Mouse (Mus musculus) kidney, adult 18-20 months (tissue): ENCODE measurements around the gene Uqcc3.
"Not testable (repeated sequence)": the region's sequence is repeated elsewhere in the genome, so short reads cannot be mapped to it uniquely, and the experiment has no call there.

Experiments used
- DNase-seq: peaks from one replicate; pipeline ENCODE4 v3.0.0; 2021

The Uqcc3 gene

DNA sequence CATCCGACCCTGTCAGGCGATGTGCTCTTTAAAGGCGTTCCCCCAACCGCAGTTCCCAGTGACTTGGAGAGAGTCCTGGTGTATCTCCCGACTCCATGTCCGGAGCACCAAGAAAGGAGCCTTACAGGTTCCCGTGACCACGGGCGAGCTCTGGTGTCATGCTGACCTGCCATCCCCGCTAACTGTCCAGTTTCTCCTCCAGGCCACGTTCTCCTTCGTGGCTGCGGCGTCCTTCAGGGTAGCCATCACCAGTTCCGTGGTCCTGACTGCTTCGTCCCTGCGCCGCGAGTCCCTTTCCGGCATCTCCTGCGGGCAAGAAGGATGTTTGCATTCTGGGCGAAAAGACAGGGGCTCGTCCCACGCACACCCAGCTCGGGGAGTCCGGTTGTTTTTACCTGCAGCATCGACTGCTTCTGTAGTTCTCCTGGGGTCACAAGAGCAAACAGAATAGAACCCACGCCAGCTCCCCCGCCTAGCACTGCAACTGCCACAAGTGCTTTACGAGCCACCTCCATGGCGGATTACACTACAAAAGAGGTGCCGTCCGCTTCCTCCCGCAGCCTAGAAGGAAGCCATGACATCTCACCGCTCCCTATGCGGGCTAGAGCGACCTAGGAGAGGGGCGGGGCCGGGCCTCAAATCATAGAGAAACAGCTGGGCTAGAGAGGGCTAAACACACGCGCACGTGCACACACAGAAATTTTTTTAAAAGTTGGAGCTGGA lies at the start of gene Uqcc3:
Gene Uqcc3 (minus strand): TSS at position 613 of the 723 bp plus-strand sequence.
- peak; percentile 91 for DNase-seq

DNA sequence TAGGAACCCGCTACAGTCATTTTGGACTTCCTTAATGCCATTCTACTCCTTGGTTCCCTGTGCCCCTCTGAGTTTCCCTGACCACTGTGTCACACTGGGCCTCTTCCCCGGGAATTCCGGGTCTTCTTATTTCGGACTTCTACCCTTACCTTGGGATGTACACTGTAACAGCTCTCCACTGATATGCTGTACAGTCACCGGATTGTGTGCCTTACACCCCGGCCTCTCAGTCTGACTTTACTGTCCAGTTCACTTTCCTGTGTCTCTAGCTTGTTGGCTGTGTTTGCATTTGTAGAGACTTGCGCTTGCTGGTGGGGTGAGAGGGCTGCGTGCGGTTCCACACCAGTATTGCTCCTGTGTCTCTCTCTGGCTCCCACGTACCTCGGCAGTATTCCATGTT lies 49.4 kb upstream of the Uqcc3 start:
- DNase-seq, result no peak

DNA sequence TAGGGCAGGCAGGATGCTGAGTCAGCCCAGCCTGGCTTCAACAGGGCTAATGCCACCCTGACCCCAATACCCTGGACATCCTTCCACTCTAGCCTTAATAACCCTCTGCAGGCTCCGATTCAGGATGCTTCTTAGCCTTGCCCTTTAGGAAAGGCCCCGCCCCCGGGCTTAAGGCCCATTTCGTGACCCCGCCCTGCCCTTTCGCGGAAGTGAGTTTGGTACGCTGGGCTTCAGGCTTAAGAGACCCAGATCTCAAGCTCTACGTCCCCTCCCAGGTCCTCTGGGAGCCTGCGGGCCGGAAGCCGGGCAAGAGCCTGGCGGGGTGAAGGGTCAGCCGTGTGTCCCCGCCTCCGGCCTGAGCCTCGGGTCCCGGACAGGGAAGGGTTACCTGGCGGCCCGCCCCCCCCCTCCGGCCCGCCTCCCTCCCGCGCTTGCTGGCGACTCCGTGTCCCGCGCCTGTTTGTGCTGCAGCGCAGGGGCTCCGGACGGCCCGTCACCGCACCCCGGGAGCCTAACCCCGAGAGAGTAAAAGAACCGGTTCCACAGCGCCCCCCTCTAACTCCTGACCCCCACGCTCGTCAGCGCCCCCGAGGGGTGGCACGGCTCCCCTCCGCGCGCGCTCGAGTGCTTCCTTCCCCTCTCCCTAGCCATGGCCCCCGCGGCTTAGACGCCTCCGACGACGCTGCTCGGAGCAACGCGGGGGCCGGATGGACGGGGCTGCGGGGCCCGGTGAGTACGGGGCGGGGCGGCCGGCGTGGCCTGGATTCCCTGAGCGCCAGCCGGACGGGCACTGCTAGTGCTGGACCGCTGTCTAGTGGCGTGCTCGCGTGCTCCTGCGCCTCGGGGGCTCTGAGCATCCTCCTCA lies 48.7 kb upstream of the Uqcc3 start, which contains the start of the genes Rom1 and Eml3:
Gene Rom1 (minus strand): TSS at position 133 of the 865 bp plus-strand sequence.
Gene Eml3 (plus strand): TSS at position 329 of the 865 bp plus-strand sequence.
- peak; percentile 95 for DNase-seq

DNA sequence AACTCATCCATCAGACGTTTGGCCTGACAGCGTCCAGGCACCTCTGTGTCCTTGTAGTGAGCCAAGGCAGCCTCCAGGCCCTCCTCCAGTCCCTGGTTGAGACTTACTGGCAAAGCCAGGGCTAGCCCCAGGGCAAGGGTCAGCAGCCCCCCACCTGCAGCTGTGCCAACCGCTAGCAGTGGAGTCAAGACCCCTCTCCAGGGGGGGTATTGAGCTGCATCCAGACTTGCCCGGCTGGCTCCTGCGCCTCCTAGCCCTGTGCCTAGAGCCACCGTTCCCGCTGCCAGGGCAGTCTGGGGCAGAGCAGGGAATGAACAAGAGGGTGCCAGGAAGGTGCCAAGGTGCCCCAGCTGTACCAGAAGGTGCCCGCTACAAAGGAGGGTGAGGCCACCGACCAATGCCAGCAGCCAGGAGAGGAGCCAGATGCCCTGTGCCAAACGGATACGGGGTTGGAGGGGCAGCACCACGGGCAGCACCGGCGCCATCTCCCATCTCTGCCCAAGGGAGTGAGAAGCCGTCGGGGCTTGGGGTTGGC lies 48.0 kb upstream of the Uqcc3 start:
- no peak for DNase-seq

DNA sequence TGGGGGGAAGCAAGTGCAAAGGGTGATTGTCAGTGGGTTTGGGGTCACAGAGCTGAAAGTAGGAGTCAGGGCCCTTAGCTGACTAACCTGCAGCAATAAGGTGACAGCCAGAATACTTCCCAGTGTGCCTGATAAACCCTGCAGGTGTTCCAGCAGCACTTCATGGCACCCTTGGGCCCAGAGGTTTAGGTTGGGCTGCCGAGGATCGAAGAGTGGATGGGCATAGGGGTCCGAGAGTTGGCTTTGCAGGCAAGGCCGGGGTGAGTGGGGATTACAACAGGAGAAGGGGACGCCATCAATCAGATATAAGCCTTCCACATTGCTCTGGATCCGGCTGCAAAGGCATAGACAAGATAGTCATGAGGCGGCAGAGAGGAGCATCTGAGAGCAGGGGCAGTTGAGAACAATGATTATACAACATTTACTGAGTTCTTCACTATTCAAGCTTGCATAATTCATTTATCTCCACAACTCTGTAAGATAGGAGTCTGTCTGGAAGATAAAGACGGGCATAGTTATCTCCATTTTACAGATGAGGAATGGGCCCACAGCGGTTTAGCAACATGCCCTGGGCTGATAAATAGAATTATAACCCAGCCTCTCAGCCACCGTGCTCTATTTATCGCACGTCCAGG lies 47.3 kb upstream of the Uqcc3 start:
- no peak for DNase-seq

DNA sequence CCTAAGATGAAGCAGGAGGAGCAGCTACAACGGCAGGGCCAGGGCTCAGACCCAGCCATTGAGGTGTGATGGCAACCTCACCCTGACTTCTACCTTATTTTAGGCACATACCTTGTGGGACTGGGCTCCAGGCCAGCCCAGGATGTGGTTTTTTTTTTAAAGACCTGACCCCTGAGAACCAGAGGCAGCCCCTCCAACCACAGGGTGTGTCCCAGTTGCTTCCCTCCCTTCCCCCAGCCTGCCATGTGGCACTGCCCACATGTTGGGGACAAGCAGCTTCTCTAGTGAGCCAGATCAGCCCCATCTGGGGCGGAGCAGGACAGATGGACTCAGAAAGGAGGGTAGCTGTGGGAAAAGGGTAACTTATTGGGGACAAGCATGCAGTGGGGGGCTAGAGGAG lies 46.0 kb upstream of the Uqcc3 start:
- no peak for DNase-seq

DNA sequence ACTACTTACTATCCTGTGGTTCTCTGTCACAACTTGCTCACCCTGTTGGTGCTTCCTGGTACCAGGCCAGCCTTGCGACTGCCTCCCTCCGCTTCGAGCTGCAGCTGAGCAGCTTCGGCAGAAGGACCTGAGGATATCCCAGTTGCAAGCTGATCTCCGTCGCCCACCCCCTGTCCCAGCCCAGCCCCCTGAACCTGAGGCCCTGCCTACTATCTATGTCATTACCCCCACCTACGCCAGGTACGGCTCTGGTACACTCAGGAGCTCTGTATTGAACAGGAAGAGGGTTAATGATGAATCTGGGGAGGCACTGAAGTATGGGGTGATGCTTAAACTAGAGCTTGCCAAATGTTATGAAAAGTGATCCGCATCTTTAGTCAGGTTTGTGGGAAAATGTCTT lies 41.0 kb upstream of the Uqcc3 start:
- DNase-seq, result no peak

DNA sequence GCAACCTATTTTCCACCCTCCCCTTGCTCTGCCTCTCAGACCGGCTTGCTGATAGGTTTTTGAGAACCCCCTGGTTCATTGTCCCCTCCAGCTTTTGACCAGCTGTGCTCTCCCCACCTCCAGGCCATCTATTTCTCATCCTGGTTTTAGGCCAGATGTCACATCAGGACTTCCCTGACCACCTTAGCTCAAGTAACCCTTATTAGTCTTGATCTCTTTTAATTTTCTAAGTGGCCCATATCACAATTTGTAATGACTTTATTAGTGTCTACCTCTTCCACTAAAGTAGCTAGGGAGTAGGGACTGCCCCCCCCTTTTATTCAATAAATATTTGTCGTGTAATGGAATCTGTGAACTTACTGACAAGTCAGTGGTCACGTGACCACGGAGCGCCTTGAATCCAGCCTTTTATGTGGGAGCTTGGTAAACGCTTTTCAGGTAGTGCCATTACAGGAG lies 40.1 kb upstream of the Uqcc3 start:
- DNase-seq, result peak; percentile 21

DNA sequence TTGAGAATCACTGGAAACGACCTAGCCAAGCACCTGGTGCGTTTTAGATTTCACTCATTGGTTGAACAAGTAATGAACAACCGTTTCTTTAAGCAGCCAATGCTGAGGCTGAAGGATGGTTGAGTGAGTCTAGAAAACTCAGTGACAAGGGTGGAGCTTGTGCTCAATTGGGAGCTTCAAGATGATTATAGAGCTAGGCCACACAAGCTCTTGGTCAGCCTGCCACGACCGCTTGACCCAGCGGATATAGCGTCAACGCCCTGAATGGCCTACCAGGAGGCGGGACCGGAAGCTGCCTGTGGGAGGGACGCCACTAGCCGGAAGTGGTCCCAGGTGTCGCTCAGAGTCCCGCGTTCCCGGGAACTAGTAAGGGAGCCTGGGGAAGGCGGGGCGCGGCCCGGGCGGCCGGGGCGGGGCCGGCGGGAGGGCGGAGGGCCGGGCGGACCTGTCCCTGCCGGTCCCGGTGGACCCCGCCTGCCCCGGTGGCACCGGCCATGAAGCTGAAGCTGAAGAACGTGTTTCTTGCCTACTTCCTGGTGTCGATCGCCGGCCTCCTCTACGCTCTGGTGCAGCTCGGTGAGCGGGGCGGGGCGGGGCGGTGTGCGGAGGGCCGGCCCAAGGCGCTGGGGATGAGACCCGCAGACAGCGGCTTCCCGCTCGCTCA lies 39.5 kb upstream of the Uqcc3 start, which contains the start of gene B3gat3:
Gene B3gat3 (plus strand): TSS at position 302 of the 664 bp plus-strand sequence.
- peak; percentile 98 for DNase-seq

DNA sequence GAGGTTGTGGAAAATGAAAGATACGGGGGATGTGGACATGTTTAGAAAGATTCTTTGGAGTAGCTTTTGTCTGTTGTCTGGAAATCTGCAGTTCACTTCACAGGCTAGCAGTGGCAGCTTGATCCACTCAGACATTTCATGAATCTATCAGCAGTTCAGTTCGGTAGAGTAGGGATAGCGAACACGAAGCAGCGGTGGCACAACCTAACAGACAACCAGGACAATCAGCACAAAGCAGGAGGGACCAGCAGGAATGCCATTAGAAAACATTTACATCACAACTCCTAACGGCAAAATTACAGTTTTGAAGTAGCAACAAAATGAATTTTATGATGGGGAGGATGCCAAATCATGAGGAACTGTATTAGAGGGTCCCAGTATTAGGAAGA lies 39.0 kb upstream of the Uqcc3 start:
- DNase-seq, result no peak

DNA sequence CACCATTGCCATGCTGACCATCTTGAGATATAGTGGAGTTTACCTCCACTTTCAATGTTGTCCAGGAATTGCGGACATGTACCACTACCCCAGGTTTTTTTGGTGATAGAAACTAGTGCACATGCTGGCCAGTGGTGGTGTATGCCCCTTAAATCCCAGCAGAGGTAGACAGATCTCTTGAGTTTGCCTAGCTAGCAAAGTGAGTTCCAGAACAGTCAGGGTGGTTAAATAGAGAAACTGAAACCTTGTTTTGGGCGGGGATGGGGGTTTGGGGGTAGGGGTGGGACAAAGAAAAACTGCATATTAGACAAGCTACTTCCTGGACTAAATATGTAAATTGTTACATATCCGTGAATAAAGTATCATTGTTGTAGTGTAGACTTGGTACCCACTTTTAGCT lies 38.3 kb upstream of the Uqcc3 start:
- DNase-seq, result no peak

DNA sequence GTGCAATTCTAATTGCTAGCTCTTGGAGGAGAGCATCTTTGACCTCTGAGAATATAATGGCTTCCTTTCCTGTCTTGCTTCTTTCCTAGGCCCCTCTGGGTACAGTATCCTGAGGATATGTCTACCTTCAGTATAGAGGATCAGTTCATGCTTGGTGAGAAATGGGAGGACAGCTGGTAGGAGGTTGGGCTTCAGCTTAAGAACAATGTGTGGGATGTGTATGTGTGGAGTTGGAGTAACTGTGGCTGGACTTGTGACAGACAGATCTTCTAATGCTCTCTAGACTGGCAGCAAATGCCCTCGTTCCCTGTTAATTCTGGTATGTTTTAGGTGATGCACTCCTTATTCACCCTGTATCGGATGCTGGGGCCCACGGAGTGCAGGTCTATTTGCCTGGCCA lies 33.5 kb upstream of the Uqcc3 start:
- DNase-seq, result no peak

DNA sequence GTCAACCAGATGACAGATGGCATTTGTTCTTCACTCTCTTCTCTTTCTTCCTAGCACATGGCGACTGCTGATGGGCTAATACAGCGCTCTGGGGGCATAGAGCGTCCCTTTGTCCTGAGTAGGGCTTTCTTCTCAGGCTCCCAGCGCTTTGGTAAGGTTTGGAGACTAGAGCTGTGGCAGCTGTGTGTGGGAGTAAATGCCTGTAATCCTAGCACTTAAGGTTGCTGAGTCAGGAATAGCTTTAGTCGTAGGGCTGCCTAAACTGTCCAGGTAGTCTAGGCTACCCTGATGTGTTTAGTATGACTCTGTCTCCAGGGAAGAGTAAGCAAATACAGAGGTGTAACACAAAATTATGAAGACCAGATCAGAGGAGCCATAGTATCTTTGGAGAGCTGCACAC lies 31.1 kb upstream of the Uqcc3 start:
- DNase-seq, result no peak

DNA sequence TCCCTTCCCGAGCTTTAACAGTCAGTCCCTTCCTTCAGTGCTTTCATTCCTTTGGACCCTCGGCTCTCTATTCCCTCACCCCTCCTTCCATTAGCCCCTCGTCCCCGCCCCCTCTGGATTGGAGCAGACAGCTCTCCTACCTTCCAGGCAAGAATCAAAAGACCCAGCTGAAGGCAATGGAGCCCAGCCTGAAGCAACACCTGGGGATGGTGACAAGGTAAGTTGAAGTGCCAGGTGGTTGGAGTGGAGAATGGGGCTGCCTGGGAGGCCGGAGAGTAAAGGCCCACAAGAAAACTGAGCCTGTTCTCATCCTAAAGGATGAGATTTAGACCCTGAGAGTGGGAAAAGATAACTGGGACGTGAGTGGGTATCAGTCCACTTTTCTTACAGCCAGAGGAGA lies 27.8 kb upstream of the Uqcc3 start:
- DNase-seq, result no peak

DNA sequence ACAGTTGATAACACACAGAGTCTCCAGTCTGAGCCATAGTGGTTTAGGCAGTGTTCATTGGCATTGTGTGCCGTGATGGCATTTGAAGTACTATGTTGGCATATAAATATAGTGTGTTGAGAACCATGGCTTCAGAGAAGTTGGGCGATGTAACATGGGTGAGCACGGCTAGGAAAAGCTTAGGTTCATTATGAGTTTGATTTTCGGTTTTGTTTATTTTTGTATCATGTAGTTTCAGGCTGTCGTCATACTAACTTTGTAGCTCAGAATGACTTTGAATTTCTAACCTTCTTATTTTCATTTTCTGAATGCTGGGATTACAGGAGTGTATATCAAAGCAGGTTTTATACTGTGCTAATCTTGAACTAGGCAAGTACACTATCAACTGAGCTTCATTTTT lies 22.7 kb upstream of the Uqcc3 start:
- DNase-seq, result no peak

DNA sequence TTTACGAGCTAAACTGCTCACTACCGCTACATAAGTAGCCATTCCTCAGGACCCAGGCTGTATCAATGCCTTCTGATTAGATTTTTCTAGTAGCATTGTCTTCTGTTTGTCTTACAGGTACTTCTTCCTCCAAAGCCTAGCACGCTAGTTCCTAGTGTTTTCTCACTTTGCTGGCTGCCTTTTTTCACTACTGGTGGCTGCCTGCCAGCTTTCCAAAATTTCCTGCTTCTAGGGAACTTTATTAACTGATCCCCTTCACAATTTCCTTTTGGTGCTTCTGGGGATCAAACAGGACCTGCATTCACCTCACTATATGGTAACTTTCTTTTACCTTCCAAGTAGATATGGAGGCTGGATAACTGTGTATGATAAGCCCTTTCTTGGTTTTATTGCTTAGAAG lies 18.4 kb upstream of the Uqcc3 start:
- no peak for DNase-seq

DNA sequence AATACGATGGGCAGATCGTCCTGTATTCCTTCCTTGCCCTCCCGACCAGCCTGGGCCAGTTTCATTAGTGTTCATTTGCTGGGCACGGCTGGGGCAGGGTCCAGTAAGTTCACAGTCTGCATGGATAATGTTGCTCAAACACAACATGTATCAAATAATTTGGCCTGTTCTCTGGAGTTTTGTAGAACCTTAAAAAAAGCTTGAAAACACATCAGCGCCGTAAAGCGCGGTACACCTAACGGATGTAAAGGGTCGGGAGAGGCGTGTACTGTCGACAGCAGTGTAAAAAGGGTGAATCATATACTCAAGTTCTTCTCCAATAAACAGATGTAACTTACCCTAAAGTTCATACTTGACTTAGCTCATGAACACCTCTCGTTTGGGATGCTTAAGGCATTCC lies 17.9 kb upstream of the Uqcc3 start:
- DNase-seq, result no peak

DNA sequence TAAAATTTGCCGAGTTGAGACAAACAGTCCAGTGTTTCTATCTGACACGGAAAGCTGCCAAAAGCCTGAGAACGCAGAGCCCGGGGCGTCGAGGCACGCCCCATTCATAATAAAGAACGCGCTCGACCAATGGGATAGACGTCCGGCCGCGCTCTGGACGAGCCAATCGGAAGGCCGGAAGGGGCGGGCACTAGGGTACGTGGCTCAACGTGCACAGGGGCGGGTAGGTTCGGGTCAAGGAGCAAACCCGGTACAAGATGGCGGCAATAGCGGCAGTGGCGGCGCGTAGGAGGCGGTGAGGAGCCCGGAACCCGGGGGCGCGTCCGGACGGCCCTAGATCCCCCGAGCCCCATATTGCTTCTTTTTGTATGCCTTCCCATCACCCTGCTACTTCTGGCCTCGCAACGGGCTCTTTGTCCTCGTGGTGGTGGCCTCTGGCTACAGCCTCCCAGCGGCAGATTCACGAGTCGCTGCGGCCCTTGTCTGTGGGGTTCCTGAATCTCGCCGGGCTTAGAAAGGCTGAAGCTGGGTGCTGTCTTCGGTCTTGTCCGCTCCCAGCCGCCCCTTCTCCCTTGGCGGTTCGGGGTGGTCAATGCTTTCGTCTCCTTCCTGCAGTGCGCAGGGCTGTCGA lies 17.3 kb upstream of the Uqcc3 start, which contains the start of gene Ganab:
Gene Ganab (plus strand): TSS at position 207 of the 631 bp plus-strand sequence.
- DNase-seq, result peak; percentile 95

DNA sequence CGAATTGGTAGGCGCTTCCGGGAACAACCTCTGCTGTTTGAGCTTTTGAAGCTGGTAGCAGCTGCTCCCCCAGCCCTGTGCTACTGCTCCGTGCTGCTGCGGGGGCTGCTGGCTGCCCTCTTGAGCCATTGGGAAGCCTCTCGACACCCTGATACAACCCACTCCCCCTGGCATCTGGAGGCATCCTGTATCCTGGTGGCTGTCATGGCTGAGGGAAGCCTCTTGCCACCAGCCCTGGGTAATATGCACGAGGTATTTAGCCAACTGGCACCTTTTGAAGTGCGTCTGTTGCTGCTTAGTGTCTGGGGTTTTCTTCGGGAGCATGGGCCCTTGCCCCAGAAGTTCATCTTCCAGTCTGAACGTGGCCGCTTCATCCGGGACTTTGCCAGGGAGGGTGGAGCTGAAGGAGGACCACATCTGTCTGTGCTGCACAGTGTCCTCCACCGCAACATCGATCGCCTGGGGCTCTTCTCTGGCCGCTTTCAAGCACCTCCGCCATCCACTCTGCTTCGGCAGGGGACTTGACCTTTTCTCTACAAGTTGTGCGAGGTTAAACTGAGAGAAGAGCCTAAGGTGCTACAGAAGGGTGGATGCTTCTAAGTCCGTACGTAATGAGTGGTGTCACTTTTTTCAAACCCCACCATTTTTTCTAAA lies 16.6 kb upstream of the Uqcc3 start:
- peak; percentile 53 for DNase-seq

DNA sequence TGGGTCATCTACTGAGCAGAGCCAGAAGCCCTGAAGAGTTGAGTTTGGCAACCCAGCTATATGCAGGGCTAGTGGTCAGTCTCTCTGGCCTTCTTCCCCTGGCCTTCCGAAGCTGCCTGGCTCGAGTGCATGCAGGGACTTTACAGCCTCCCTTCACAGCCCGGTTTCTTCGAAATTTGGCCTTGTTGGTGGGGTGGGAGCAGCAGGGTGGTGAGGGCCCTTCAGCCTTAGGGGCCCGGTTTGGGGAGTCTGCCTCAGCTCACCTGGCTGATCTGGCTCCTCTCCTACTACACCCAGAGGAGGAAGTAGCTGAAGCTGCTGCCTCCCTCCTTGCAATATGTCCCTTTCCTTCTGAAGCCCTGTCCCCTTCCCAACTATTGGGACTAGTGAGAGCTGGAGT lies 15.5 kb upstream of the Uqcc3 start:
- not testable (repeated sequence) for DNase-seq

DNA sequence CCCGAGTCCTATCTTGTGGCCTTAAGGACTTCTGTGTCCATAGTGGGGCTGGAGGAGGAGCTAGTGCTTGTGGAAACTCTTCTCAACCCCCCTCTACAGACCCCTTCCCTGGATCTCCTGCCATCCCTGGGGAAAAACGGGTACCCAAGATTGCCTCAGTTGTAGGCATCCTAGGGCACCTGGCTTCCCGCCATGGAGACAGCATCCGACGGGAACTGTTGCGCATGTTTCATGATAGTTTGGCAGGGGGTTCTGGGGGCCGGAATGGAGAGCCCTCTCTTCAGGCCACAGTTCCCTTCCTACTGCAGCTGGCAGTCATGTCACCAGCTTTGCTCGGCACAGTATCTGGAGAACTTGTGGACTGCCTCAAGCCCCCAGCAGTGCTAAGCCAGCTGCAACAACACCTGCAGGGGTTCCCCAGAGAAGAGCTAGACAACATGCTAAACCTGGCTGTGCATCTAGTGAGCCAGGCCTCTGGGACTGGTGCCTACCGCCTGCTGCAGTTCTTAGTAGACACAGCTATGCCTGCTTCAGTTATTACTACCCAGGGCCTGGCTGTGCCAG lies 14.8 kb upstream of the Uqcc3 start:
- DNase-seq, result no peak
